Mouse (Mus musculus) right cerebral cortex, adult 2 months (tissue): ENCODE data around the gene Gm904.
"Not testable (repeated sequence)": the region's sequence is repeated elsewhere in the genome, so short reads cannot be mapped to it uniquely, and the experiment has no call there.

Experiments
- DNase-seq, 2 experiments: peaks; one replicate each; pipeline ENCODE4 v3.0.0; 2021 to 2022; ENCODE audit warnings: low spot score in 2 of 2

The Gm904 gene

GRCm38 (mm10) chr13:50642928-50643327 is at the start of gene Gm904:
Gene Gm904, plus strand, starts transcription at chr13:50643228.
- not testable (repeated sequence) for DNase-seq

- DNase-seq: not testable (repeated sequence)
Measured at GRCm38 (mm10) chr13:50648771-50649170, 5.7 kb downstream of the Gm904 start.
